Mouse (Mus musculus) NIH3T3 (cell line): ENCODE measurements around the gene Ap1m2.
"Not testable (repeated sequence)": the region's sequence is repeated elsewhere in the genome, so short reads cannot be mapped to it uniquely, and the experiment has no call there.

Source experiments
- DNase-seq: peaks from one replicate; pipeline ENCODE4 v3.0.0-alpha.2; 2012; ENCODE audit warnings: low read depth

Ap1m2 gene

GRCm38 (mm10) chr9:21288404-21289336, 23.5 kb downstream of the Ap1m2 start:
- DNase-seq = peak; percentile 32

GRCm38 (mm10) chr9:21287571-21288402, 24.4 kb downstream of the Ap1m2 start, which contains the start of gene Kri1:
Kri1 (minus strand) TSS chr9:21287969.
- DNase-seq = peak; percentile 98

- DNase-seq = no peak
These were observed 25.4 kb downstream of the Ap1m2 start for GRCm38 (mm10) chr9:21286753-21287152.

- DNase-seq = no peak
These were observed 28.1 kb downstream of the Ap1m2 start for GRCm38 (mm10) chr9:21283994-21284393.

- DNase-seq = no peak
These were observed 28.5 kb downstream of the Ap1m2 start for GRCm38 (mm10) chr9:21283591-21283990.

GRCm38 (mm10) chr9:21277776-21278175, 34.4 kb downstream of the Ap1m2 start:
- DNase-seq = no peak

GRCm38 (mm10) chr9:21276307-21276706, 35.8 kb downstream of the Ap1m2 start:
- no peak for DNase-seq

GRCm38 (mm10) chr9:21275727-21276126, 36.4 kb downstream of the Ap1m2 start:
- no peak for DNase-seq

- no peak for DNase-seq
These were observed 37.0 kb downstream of the Ap1m2 start for GRCm38 (mm10) chr9:21275013-21275710.

- no peak for DNase-seq
These were observed 37.8 kb downstream of the Ap1m2 start for GRCm38 (mm10) chr9:21274336-21274735.

- DNase-seq = no peak
These were observed 38.5 kb downstream of the Ap1m2 start for GRCm38 (mm10) chr9:21273520-21274228.

- DNase-seq = no peak
These were observed 39.0 kb downstream of the Ap1m2 start for GRCm38 (mm10) chr9:21273094-21273493.

GRCm38 (mm10) chr9:21272391-21272790, 39.7 kb downstream of the Ap1m2 start:
- DNase-seq = no peak

- not testable (repeated sequence) for DNase-seq
These were observed 42.5 kb downstream of the Ap1m2 start for GRCm38 (mm10) chr9:21269590-21269989.

GRCm38 (mm10) chr9:21268305-21268704, 43.8 kb downstream of the Ap1m2 start:
- DNase-seq = no peak

GRCm38 (mm10) chr9:21266889-21267288, 45.2 kb downstream of the Ap1m2 start:
- DNase-seq = peak; percentile 41

GRCm38 (mm10) chr9:21265611-21266010, 46.5 kb downstream of the Ap1m2 start:
- DNase-seq = no peak

GRCm38 (mm10) chr9:21265000-21265561, 47.1 kb downstream of the Ap1m2 start, which contains the start of gene Atg4d:
Atg4d (plus strand) TSS chr9:21265293.
- peak; percentile 99 for DNase-seq

- peak; percentile 47 for DNase-seq
These were observed 47.7 kb downstream of the Ap1m2 start for GRCm38 (mm10) chr9:21264272-21264999.

- peak; percentile 18 for DNase-seq
These were observed 50.3 kb downstream of the Ap1m2 start for GRCm38 (mm10) chr9:21261831-21262230.
